Mouse (Mus musculus): ENCODE results near the gene Ppm1e.
"Not testable (repeated sequence)": the region's sequence is repeated elsewhere in the genome, so short reads cannot be mapped to it uniquely, and the experiment has no call there.

The Ppm1e gene

GRCm38 (mm10) chr11:87309329-87310074 lies 49.3 kb downstream of the Ppm1e start:
- DNase-seq (ENCODE audit: low spot score in 2 of 2) = no peak

GRCm38 (mm10) chr11:87299066-87299465 lies 59.8 kb downstream of the Ppm1e start:
- DNase-seq (ENCODE audit: low spot score in 2 of 2) = no peak

- no peak for DNase-seq (ENCODE audit: low spot score in 2 of 2)
Observed at GRCm38 (mm10) chr11:87296467-87296866, 62.4 kb downstream of the Ppm1e start.

- no peak for DNase-seq (ENCODE audit: low spot score in 2 of 2)
Observed at GRCm38 (mm10) chr11:87295636-87296035, 63.2 kb downstream of the Ppm1e start.

GRCm38 (mm10) chr11:87289313-87289712 lies 69.5 kb downstream of the Ppm1e start:
- no peak for DNase-seq (ENCODE audit: low spot score in 2 of 2)

- no peak for DNase-seq (ENCODE audit: low spot score in 2 of 2)
Observed at GRCm38 (mm10) chr11:87286194-87286593, 72.6 kb downstream of the Ppm1e start.

- DNase-seq (ENCODE audit: low spot score in 2 of 2) = no peak
Observed at GRCm38 (mm10) chr11:87281907-87282475, 76.8 kb downstream of the Ppm1e start.

GRCm38 (mm10) chr11:87279461-87279860 lies 79.4 kb downstream of the Ppm1e start:
- DNase-seq (ENCODE audit: low spot score in 2 of 2) = no peak

GRCm38 (mm10) chr11:87278807-87279206 lies 80.0 kb downstream of the Ppm1e start:
- DNase-seq (ENCODE audit: low spot score in 2 of 2) = no peak

- DNase-seq (ENCODE audit: low spot score in 2 of 2) = peak; percentile 59 to 74
Observed at GRCm38 (mm10) chr11:87276240-87276985, 82.4 kb downstream of the Ppm1e start.

- DNase-seq (ENCODE audit: low spot score in 2 of 2) = no peak
Observed at GRCm38 (mm10) chr11:87275420-87276048, 83.3 kb downstream of the Ppm1e start.

- no peak for DNase-seq (ENCODE audit: low spot score in 2 of 2)
Observed at GRCm38 (mm10) chr11:87272725-87273124, 86.1 kb downstream of the Ppm1e start.

GRCm38 (mm10) chr11:87271479-87271878 lies 87.3 kb downstream of the Ppm1e start:
- DNase-seq (ENCODE audit: low spot score in 2 of 2) = no peak

GRCm38 (mm10) chr11:87270958-87271357 lies 87.9 kb downstream of the Ppm1e start:
- DNase-seq (ENCODE audit: low spot score in 2 of 2) = no peak

GRCm38 (mm10) chr11:87270446-87270845 lies 88.4 kb downstream of the Ppm1e start:
- DNase-seq (ENCODE audit: low spot score in 2 of 2) = no peak

GRCm38 (mm10) chr11:87268803-87269202 lies 90.0 kb downstream of the Ppm1e start:
- no peak for DNase-seq (ENCODE audit: low spot score in 2 of 2)

- DNase-seq (ENCODE audit: low spot score in 2 of 2) = no peak
Observed at GRCm38 (mm10) chr11:87266246-87266645, 92.6 kb downstream of the Ppm1e start.

GRCm38 (mm10) chr11:87263946-87264345 lies 94.9 kb downstream of the Ppm1e start:
- DNase-seq (ENCODE audit: low spot score in 2 of 2) = no peak

GRCm38 (mm10) chr11:87261705-87262104 lies 97.1 kb downstream of the Ppm1e start:
- DNase-seq (ENCODE audit: low spot score in 2 of 2) = not testable (repeated sequence)

- no peak for DNase-seq (ENCODE audit: low spot score in 2 of 2)
Observed at GRCm38 (mm10) chr11:87259792-87260191, 99.0 kb downstream of the Ppm1e start.

- DNase-seq (ENCODE audit: low spot score in 2 of 2) = no peak
Observed at GRCm38 (mm10) chr11:87257282-87257681, 101.5 kb downstream of the Ppm1e start.

GRCm38 (mm10) chr11:87254149-87254548 lies 104.7 kb downstream of the Ppm1e start:
- no peak for DNase-seq (ENCODE audit: low spot score in 2 of 2)

Measured in thymus, postnatal 10 days (tissue).